Mouse (Mus musculus) embryo, embryonic 10 days (tissue): ENCODE data around the gene Olfr883.

Experiments
- DNase-seq: peaks from one replicate; pipeline ENCODE4 v3.0.0-alpha.2; 2015; ENCODE audit warnings: low spot score

Olfr883 gene

GRCm38 (mm10) chr9:38025508-38025907 lies at the start of gene Olfr883:
Gene Olfr883 (plus strand): TSS chr9:38025808.
- no peak for DNase-seq

GRCm38 (mm10) chr9:37991525-37991924 lies 34.1 kb upstream of the Olfr883 start, which contains the start of gene Olfr881:
Gene Olfr881 (plus strand): TSS chr9:37991825.
- DNase-seq = no peak

GRCm38 (mm10) chr9:37998581-37999204 lies 26.9 kb upstream of the Olfr883 start:
- DNase-seq = no peak

DNA sequence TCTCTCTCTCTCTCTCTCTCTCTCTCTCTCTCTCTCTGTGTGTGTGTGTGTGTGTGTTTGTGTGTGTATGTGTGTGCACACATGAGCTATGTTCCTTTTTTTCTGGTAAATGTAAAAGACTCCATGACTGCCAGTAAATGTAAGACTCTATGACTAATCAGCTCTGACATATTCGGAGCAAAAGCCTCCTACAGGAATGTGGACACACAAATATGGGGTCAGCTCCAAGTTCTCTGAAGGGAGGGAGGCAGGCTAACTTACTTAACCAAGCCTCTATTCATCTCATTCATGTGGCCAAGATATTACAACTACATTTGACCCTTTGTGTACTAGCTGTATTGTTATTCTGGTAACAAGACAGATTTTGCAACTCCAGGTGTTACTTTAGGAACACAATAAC lies 25.6 kb upstream of the Olfr883 start:
- no peak for DNase-seq

DNA sequence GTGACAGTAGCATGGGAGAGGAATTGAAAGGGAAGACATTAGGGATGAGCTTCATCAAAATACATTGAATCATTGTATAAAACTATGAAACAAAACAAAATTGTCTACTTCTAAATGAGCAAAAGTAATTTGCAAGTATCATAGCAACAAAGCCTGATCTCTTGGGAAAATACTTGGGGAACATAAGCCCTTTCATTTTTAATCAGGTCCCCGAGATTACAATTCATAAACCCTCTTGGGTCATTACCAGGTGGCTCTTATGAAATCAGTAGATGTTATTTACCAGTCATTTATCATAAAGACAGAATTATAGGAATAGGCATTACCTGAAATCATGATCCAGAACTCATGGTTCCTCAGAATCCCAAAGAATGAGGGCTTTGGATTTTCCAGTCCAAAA lies 20.6 kb downstream of the Olfr883 start, which contains the start of gene Olfr884:
TSS of gene Olfr884 (plus strand) at position 301 of the 400 bp plus-strand sequence.
- DNase-seq = no peak

- DNase-seq = no peak
Observed at GRCm38 (mm10) chr9:38061022-38061421, 35.4 kb downstream of the Olfr883 start, which contains the start of gene Olfr885. Gene Olfr885 (plus strand): TSS chr9:38061322.
